In the genomic region with DNA sequence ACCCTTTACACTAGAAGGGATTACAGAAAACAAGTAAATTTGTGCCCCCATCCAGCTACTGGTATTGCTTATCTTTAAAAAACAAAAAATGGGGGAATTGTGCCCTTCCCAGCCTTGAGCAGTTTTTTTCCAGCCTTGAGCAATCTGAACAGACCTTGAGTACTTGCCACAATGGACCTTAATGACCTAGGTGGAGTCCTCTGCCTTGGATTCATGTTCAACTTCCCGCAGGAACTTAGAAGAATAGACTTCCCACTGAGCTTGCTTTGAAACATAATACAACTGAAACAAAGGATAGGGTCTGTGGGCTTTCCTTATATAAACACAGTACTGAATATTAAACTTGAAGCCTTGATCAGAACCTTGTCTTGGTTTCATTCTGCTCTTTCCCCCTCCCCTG, we compare ENCODE assay signal across 14 mouse cellular contexts.
"Had no signal": no experiment of that assay in that cellular context is flagged by ENCODE, and none has a peak within 500 bp of the region (broad histone marks: within the 10 kb centered on the region; RNA-seq: fewer than 3 reads in every experiment).

No protein-coding gene starts in this region.

- DNase-seq: cerebellum, postnatal 10 days; cerebellum, postnatal 14 days; cerebellum, postnatal 25 days; cerebellum, postnatal 36 days; embryo, embryonic 11 days; forebrain, postnatal 0 days; gastrocnemius, adult 2 months; gastrocnemius, postnatal 10 days; gastrocnemius, postnatal 14 days; gastrocnemius, postnatal 25 days; gastrocnemius, postnatal 36 days; heart, adult 11 months; heart, adult 18-20 months; heart, adult 2 months had no signal
